Mouse (Mus musculus): ENCODE measurements around the gene Litaf. TPM values are rescaled to one million over a fixed set of nuclear protein-coding genes. Genes with fewer than 3 reads are reported as not detected.

Litaf gene
- 88.9 and 101 TPM in 2 replicates for polyA plus RNA-seq (2014; fragmentation: Nextera tagmentation; extraction: Ambion mirVana)

GRCm38 (mm10) chr16:11066029-11066832 lies at the start of gene Litaf:
Gene Litaf (minus strand): TSS chr16:11066157.
- Histone ChIP-seq H3K4me3 (ENCODE audit: low read depth, low read length) (peak within 1 kb of the TSS; percentile 84), H3K4me1 (ENCODE audit: control insufficient read depth, insufficient read depth, low read length) (peaks cover 40% of the 10 kb centered on the region), H3K27me3 (replicated peaks; ENCODE audit: control insufficient read depth, insufficient read depth, low read length) (no peaks in the 10 kb centered on the region), H3K27ac (replicated peaks; ENCODE audit: low read depth, low read length) (peak within 1 kb of the TSS; percentile 92), H3K4me2 (ENCODE audit: low read depth, low read length) (peak within 1 kb of the TSS; percentile 60), H3K36me3 (ENCODE audit: control insufficient read depth, insufficient read depth, low read length) (peaks cover 4% of the 10 kb centered on the region; the same call in 1 of the 2 replicates), H3K9me3 (ENCODE audit: control insufficient read depth, low read length) (no peaks in the 10 kb centered on the region), H3K9ac (ENCODE audit: low read depth, low read length) (peak within 1 kb of the TSS; percentile 94)
- 2% methylated on average over 41 of the region's 78 CpGs for WGBS
- peak; percentile 98 for ATAC-seq (ENCODE audit: low read depth)
- peak; percentile 99 for DNase-seq (ENCODE audit: low spot score)

GRCm38 (mm10) chr16:11109198-11109740 lies 43.3 kb upstream of the Litaf start:
- no peak overlapping the region for H3K27ac ChIP-seq (replicated peaks; ENCODE audit: low read depth, low read length)
- 74% methylated on average over 4 of the region's 4 CpGs for WGBS
- H3K4me3 ChIP-seq (ENCODE audit: low read depth, low read length) = no peak overlapping the region
- H3K4me1 ChIP-seq (ENCODE audit: control insufficient read depth, insufficient read depth, low read length) = no peaks in the 10 kb centered on the region
- H3K27me3 ChIP-seq (replicated peaks; ENCODE audit: control insufficient read depth, insufficient read depth, low read length) = no peaks in the 10 kb centered on the region
- DNase-seq (ENCODE audit: low spot score) (peak; percentile 27), ATAC-seq (ENCODE audit: low read depth) (no peak)
- H3K9me3 ChIP-seq (ENCODE audit: control insufficient read depth, low read length) = no peaks in the 10 kb centered on the region
- no peak overlapping the region for H3K9ac ChIP-seq (ENCODE audit: low read depth, low read length)
- H3K4me2 ChIP-seq (ENCODE audit: low read depth, low read length) = no peak overlapping the region
- peaks cover 20% of the 10 kb centered on the region for H3K36me3 ChIP-seq (ENCODE audit: control insufficient read depth, insufficient read depth, low read length)

GRCm38 (mm10) chr16:11104905-11105304 lies 38.9 kb upstream of the Litaf start:
- Histone ChIP-seq H3K27me3 (replicated peaks; ENCODE audit: control insufficient read depth, insufficient read depth, low read length) (no peaks in the 10 kb centered on the region), H3K4me2 (ENCODE audit: low read depth, low read length) (no peak overlapping the region), H3K4me3 (ENCODE audit: low read depth, low read length) (no peak overlapping the region), H3K9me3 (ENCODE audit: control insufficient read depth, low read length) (no peaks in the 10 kb centered on the region), H3K36me3 (ENCODE audit: control insufficient read depth, insufficient read depth, low read length) (peaks cover 31% of the 10 kb centered on the region), H3K9ac (ENCODE audit: low read depth, low read length) (no peak overlapping the region), H3K27ac (replicated peaks; ENCODE audit: low read depth, low read length) (no peak overlapping the region), H3K4me1 (ENCODE audit: control insufficient read depth, insufficient read depth, low read length) (no peaks in the 10 kb centered on the region)
- ATAC-seq (ENCODE audit: low read depth) = no peak
- 58% methylated on average over 1 of the region's 1 CpGs for WGBS
- DNase-seq (ENCODE audit: low spot score) = no peak

- no peaks in the 10 kb centered on the region for H3K4me1 ChIP-seq (ENCODE audit: control insufficient read depth, insufficient read depth, low read length)
- ATAC-seq (ENCODE audit: low read depth) (no peak), DNase-seq (ENCODE audit: low spot score) (no peak)
- H3K4me2 ChIP-seq (ENCODE audit: low read depth, low read length) = no peak overlapping the region
- H3K36me3 ChIP-seq (ENCODE audit: control insufficient read depth, insufficient read depth, low read length) = peaks cover 37% of the 10 kb centered on the region; the same call in 1 of the 2 replicates
- 74% methylated on average over 3 of the region's 3 CpGs for WGBS
- H3K27ac ChIP-seq (replicated peaks; ENCODE audit: low read depth, low read length) = no peak overlapping the region
- H3K9ac ChIP-seq (ENCODE audit: low read depth, low read length) = no peak overlapping the region
- no peak overlapping the region for H3K4me3 ChIP-seq (ENCODE audit: low read depth, low read length)
- H3K9me3 ChIP-seq (ENCODE audit: control insufficient read depth, low read length) = no peaks in the 10 kb centered on the region
- H3K27me3 ChIP-seq (replicated peaks; ENCODE audit: control insufficient read depth, insufficient read depth, low read length) = no peaks in the 10 kb centered on the region
Measured at GRCm38 (mm10) chr16:11097301-11097700, 31.3 kb upstream of the Litaf start.

GRCm38 (mm10) chr16:11093717-11094386 lies 27.9 kb upstream of the Litaf start:
- H3K36me3 ChIP-seq (ENCODE audit: control insufficient read depth, insufficient read depth, low read length) = peaks cover 65% of the 10 kb centered on the region
- no peak overlapping the region for H3K4me2 ChIP-seq (ENCODE audit: low read depth, low read length)
- ATAC-seq (ENCODE audit: low read depth) = no peak
- DNase-seq (ENCODE audit: low spot score) = no peak
- H3K27ac ChIP-seq (replicated peaks; ENCODE audit: low read depth, low read length) = no peak overlapping the region
- no peak overlapping the region for H3K4me3 ChIP-seq (ENCODE audit: low read depth, low read length)
- WGBS = 90% methylated on average over 13 of the region's 13 CpGs
- no peaks in the 10 kb centered on the region for H3K9me3 ChIP-seq (ENCODE audit: control insufficient read depth, low read length)
- H3K4me1 ChIP-seq (ENCODE audit: control insufficient read depth, insufficient read depth, low read length) = no peaks in the 10 kb centered on the region
- H3K27me3 ChIP-seq (replicated peaks; ENCODE audit: control insufficient read depth, insufficient read depth, low read length) = no peaks in the 10 kb centered on the region
- H3K9ac ChIP-seq (ENCODE audit: low read depth, low read length) = no peak overlapping the region

- ATAC-seq (ENCODE audit: low read depth) = no peak
- WGBS = 76% methylated on average over 3 of the region's 3 CpGs
- Histone ChIP-seq H3K4me2 (ENCODE audit: low read depth, low read length) (no peak overlapping the region), H3K27me3 (replicated peaks; ENCODE audit: control insufficient read depth, insufficient read depth, low read length) (no peaks in the 10 kb centered on the region), H3K4me1 (ENCODE audit: control insufficient read depth, insufficient read depth, low read length) (no peaks in the 10 kb centered on the region), H3K36me3 (ENCODE audit: control insufficient read depth, insufficient read depth, low read length) (peaks cover 73% of the 10 kb centered on the region), H3K4me3 (ENCODE audit: low read depth, low read length) (no peak overlapping the region), H3K27ac (replicated peaks; ENCODE audit: low read depth, low read length) (no peak overlapping the region), H3K9me3 (ENCODE audit: control insufficient read depth, low read length) (no peaks in the 10 kb centered on the region), H3K9ac (ENCODE audit: low read depth, low read length) (no peak overlapping the region)
- no peak for DNase-seq (ENCODE audit: low spot score)
Measured at GRCm38 (mm10) chr16:11092523-11092922, 26.6 kb upstream of the Litaf start.

GRCm38 (mm10) chr16:11092061-11092460 lies 26.1 kb upstream of the Litaf start:
- Histone ChIP-seq H3K27me3 (replicated peaks; ENCODE audit: control insufficient read depth, insufficient read depth, low read length) (no peaks in the 10 kb centered on the region), H3K9me3 (ENCODE audit: control insufficient read depth, low read length) (no peaks in the 10 kb centered on the region), H3K36me3 (ENCODE audit: control insufficient read depth, insufficient read depth, low read length) (peaks cover 72% of the 10 kb centered on the region), H3K9ac (ENCODE audit: low read depth, low read length) (no peak overlapping the region), H3K27ac (replicated peaks; ENCODE audit: low read depth, low read length) (no peak overlapping the region), H3K4me2 (ENCODE audit: low read depth, low read length) (no peak overlapping the region), H3K4me3 (ENCODE audit: low read depth, low read length) (no peak overlapping the region), H3K4me1 (ENCODE audit: control insufficient read depth, insufficient read depth, low read length) (no peaks in the 10 kb centered on the region)
- no peak for DNase-seq (ENCODE audit: low spot score)
- WGBS = 71% methylated on average over 4 of the region's 4 CpGs
- ATAC-seq (ENCODE audit: low read depth) = no peak

GRCm38 (mm10) chr16:11090836-11091570 lies 25.0 kb upstream of the Litaf start:
- 71% methylated on average over 10 of the region's 10 CpGs for WGBS
- no peaks in the 10 kb centered on the region for H3K9me3 ChIP-seq (ENCODE audit: control insufficient read depth, low read length)
- no peak overlapping the region for H3K27ac ChIP-seq (replicated peaks; ENCODE audit: low read depth, low read length)
- H3K36me3 ChIP-seq (ENCODE audit: control insufficient read depth, insufficient read depth, low read length) = peaks cover 74% of the 10 kb centered on the region
- H3K4me1 ChIP-seq (ENCODE audit: control insufficient read depth, insufficient read depth, low read length) = no peaks in the 10 kb centered on the region
- DNase-seq (ENCODE audit: low spot score) (no peak), ATAC-seq (ENCODE audit: low read depth) (no peak)
- H3K27me3 ChIP-seq (replicated peaks; ENCODE audit: control insufficient read depth, insufficient read depth, low read length) = no peaks in the 10 kb centered on the region
- H3K4me3 ChIP-seq (ENCODE audit: low read depth, low read length) = no peak overlapping the region
- no peak overlapping the region for H3K9ac ChIP-seq (ENCODE audit: low read depth, low read length)
- no peak overlapping the region for H3K4me2 ChIP-seq (ENCODE audit: low read depth, low read length)
